Mouse (Mus musculus): Measurements from ENCODE around the gene Pola2. TPM values are rescaled to one million over a fixed set of nuclear protein-coding genes. Genes with fewer than 3 reads are reported as not detected.

The Pola2 gene
- polyA plus RNA-seq, 1 experiment from 2014 or later = 76.8 TPM

DNA sequence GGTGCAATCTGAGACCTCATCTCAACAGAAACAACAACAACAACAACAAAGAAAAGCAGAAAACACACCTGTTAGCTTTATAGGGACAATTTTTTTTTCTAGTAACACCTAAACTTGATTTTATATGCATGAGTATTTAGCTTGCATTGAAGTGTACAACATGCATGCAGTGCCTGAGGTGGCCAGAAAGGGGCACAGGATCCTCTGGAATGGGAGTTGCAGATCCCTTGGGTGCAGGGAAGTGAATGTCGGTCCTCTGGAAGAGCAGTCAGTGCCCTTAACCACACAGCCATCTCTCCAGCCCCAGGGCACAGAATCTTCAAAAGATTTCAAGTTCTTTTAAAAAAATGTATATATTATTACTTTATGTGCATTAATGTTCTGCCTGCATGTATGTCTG, 1.4 kb downstream of the Pola2 start:
- ATAC-seq (ENCODE audit: low FRiP score) = no peak
- whole genome bisulfite sequencing = 38% methylated on average over 1 of the region's 1 CpGs
- peak overlapping the region; percentile 83 for H3K4me2 ChIP-seq
- peaks cover 27% of the 10 kb centered on the region for H3K4me1 ChIP-seq
- peak overlapping the region; percentile 62 for H3K4me3 ChIP-seq (replicated peaks)
- H3K27me3 ChIP-seq = no peaks in the 10 kb centered on the region
- H3K36me3 ChIP-seq (replicated peaks) = peaks cover 33% of the 10 kb centered on the region
- H3K9ac ChIP-seq = peak overlapping the region; percentile 79
- no peaks in the 10 kb centered on the region for H3K9me3 ChIP-seq
- H3K27ac ChIP-seq = no peak overlapping the region

GRCm38 (mm10) chr19:5957371-5957770, 6.6 kb downstream of the Pola2 start:
- Histone ChIP-seq H3K4me2 (no peak overlapping the region), H3K9ac (no peak overlapping the region), H3K36me3 (replicated peaks) (peaks cover 80% of the 10 kb centered on the region), H3K4me1 (peaks cover 7% of the 10 kb centered on the region), H3K4me3 (replicated peaks) (no peak overlapping the region), H3K9me3 (no peaks in the 10 kb centered on the region), H3K27ac (no peak overlapping the region), H3K27me3 (no peaks in the 10 kb centered on the region)
- ATAC-seq (ENCODE audit: low FRiP score) = no peak
- 91% methylated on average over 5 of the region's 5 CpGs for whole genome bisulfite sequencing

- Histone ChIP-seq H3K27me3 (no peaks in the 10 kb centered on the region), H3K9me3 (no peaks in the 10 kb centered on the region), H3K4me1 (peaks cover 4% of the 10 kb centered on the region; the same call in 1 of the 2 replicates), H3K36me3 (replicated peaks) (peaks cover 85% of the 10 kb centered on the region), H3K4me2 (no peak overlapping the region), H3K4me3 (replicated peaks) (no peak overlapping the region), H3K27ac (no peak overlapping the region), H3K9ac (no peak overlapping the region)
- ATAC-seq (ENCODE audit: low FRiP score) = no peak; the same call in 1 of the 2 replicates
- 30% methylated on average over 3 of the region's 3 CpGs for WGBS
These were observed 7.3 kb downstream of the Pola2 start for GRCm38 (mm10) chr19:5956685-5957084.

GRCm38 (mm10) chr19:5955704-5956670, 8.0 kb downstream of the Pola2 start:
- no peaks in the 10 kb centered on the region for H3K9me3 ChIP-seq
- H3K4me2 ChIP-seq = no peak overlapping the region
- H3K9ac ChIP-seq = no peak overlapping the region
- H3K27me3 ChIP-seq = no peaks in the 10 kb centered on the region
- 90% methylated on average over 28 of the region's 28 CpGs for WGBS
- ATAC-seq (ENCODE audit: low FRiP score) = no peak
- H3K36me3 ChIP-seq (replicated peaks) = peaks cover 85% of the 10 kb centered on the region
- no peak overlapping the region for H3K4me3 ChIP-seq (replicated peaks)
- no peaks in the 10 kb centered on the region for H3K4me1 ChIP-seq
- no peak overlapping the region for H3K27ac ChIP-seq

GRCm38 (mm10) chr19:5954936-5955335, 9.1 kb downstream of the Pola2 start:
- H3K9ac ChIP-seq = 0 out of 2 replicates have a peak overlapping the region, but pooled peaks have one; percentile 12
- peaks cover 90% of the 10 kb centered on the region for H3K36me3 ChIP-seq (replicated peaks)
- ATAC-seq (ENCODE audit: low FRiP score) = no peak
- H3K4me1 ChIP-seq = no peaks in the 10 kb centered on the region
- 97% methylated on average over 10 of the region's 10 CpGs for WGBS
- H3K4me2 ChIP-seq = no peak overlapping the region
- no peak overlapping the region for H3K27ac ChIP-seq
- no peaks in the 10 kb centered on the region for H3K27me3 ChIP-seq
- H3K9me3 ChIP-seq = no peaks in the 10 kb centered on the region
- no peak overlapping the region for H3K4me3 ChIP-seq (replicated peaks)

DNA sequence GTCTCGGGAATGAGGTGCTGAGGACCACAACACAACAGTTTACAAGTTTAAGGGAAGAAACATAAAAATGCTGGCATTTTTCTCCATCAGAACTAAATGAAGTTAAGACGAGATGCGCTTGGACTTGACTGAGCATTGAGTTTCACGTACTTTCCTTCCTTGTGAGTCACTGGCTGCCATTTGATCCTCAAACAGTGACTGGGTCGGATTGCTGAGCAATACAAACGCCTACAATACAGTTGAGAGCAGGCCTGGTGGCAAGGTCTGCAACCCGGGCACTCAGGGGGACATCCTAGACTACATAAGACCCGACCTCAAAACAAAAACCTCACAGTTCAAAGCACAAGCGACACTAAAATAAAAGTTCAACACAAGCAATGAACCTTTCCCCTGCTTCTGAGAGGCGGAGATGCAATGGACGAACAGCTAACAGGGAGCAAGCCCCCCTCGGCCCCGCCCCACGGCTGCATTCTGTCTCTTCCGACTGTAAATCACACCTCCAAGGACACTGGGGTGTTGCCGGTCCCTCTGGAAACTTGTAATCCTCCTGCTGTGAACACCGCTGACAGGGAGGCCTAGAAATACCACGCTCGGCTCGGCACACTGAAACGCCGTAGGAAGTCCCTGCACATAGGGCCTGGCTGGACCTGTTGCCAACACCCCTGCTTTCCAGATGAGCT, 9.8 kb downstream of the Pola2 start:
- ATAC-seq (ENCODE audit: low FRiP score) = no peak
- WGBS = 91% methylated on average over 22 of the region's 22 CpGs

GRCm38 (mm10) chr19:5953201-5953770, 10.7 kb downstream of the Pola2 start:
- no peak overlapping the region for H3K4me2 ChIP-seq
- no peak overlapping the region for H3K27ac ChIP-seq
- no peak overlapping the region for H3K9ac ChIP-seq
- H3K4me3 ChIP-seq (replicated peaks) = no peak overlapping the region
- H3K4me1 ChIP-seq = no peaks in the 10 kb centered on the region
- no peaks in the 10 kb centered on the region for H3K9me3 ChIP-seq
- WGBS = 96% methylated on average over 19 of the region's 19 CpGs
- ATAC-seq (ENCODE audit: low FRiP score) = no peak
- peaks cover 89% of the 10 kb centered on the region for H3K36me3 ChIP-seq (replicated peaks)
- no peaks in the 10 kb centered on the region for H3K27me3 ChIP-seq

More for the DNA sequence above, 9.8 kb downstream of the Pola2 start:
- H3K4me2 ChIP-seq = no peak overlapping the region
- no peaks in the 10 kb centered on the region for H3K4me1 ChIP-seq
- H3K4me3 ChIP-seq (replicated peaks) = no peak overlapping the region
- H3K9ac ChIP-seq = no peak overlapping the region
- H3K27ac ChIP-seq = no peak overlapping the region
- H3K9me3 ChIP-seq = no peaks in the 10 kb centered on the region
- peaks cover 90% of the 10 kb centered on the region for H3K36me3 ChIP-seq (replicated peaks)
- H3K27me3 ChIP-seq = no peaks in the 10 kb centered on the region

- H3K4me2 ChIP-seq = no peak overlapping the region
- WGBS = 89% methylated on average over 13 of the region's 13 CpGs
- no peaks in the 10 kb centered on the region for H3K27me3 ChIP-seq
- ATAC-seq (ENCODE audit: low FRiP score) = no peak
- H3K4me3 ChIP-seq (replicated peaks) = no peak overlapping the region
- no peaks in the 10 kb centered on the region for H3K4me1 ChIP-seq
- H3K9ac ChIP-seq = no peak overlapping the region
- H3K9me3 ChIP-seq = no peaks in the 10 kb centered on the region
- H3K27ac ChIP-seq = no peak overlapping the region
- peaks cover 91% of the 10 kb centered on the region for H3K36me3 ChIP-seq (replicated peaks)
These were observed 11.8 kb downstream of the Pola2 start for GRCm38 (mm10) chr19:5952071-5952691.

DNA sequence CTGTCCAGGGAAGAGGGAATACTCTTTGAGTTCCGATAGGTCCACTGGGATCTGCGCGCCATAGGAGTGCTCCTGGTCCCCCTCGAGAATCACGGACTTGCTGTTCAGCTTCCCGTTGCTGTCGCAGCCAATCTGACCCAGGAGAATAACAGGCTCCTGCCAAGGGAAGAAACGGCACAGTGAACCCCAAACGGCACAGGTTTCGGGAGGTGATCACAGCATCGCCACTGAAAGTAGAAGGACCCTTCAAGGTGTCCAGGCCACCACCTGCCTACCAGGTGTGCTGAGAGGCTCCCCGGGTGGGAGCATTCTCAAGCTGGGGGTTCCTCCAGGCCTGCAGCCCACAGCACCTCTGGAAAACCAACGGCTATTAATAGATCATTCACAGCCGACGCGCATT, 12.4 kb downstream of the Pola2 start:
- Histone ChIP-seq H3K36me3 (replicated peaks) (peaks cover 90% of the 10 kb centered on the region), H3K4me3 (replicated peaks) (no peak overlapping the region), H3K27me3 (no peaks in the 10 kb centered on the region), H3K27ac (no peak overlapping the region), H3K9ac (no peak overlapping the region), H3K4me2 (no peak overlapping the region), H3K9me3 (no peaks in the 10 kb centered on the region), H3K4me1 (no peaks in the 10 kb centered on the region)
- ATAC-seq (ENCODE audit: low FRiP score) = no peak
- 93% methylated on average over 16 of the region's 16 CpGs for WGBS

DNA sequence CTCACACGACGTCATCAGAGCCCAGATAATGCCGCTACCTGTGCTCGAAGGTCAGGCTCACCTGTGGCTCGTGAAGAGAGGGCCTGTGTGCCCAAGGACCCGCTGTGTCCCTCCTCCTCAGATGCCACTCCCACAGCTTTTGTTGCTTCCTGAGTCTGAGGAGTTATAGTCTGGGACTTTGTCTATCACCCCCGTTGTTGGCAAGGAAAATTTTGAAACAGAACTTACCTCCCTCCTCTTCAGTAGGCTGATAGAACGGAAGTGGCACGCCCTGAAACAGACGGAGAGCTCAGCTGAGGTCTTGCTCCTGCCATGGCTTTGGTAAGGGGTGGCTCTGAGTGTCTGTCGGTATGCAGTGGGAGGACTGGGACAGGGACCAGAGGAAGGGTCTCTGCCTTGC, 13.8 kb downstream of the Pola2 start:
- 95% methylated on average over 11 of the region's 11 CpGs for WGBS
- Histone ChIP-seq H3K4me1 (no peaks in the 10 kb centered on the region), H3K36me3 (replicated peaks) (peaks cover 96% of the 10 kb centered on the region), H3K4me3 (replicated peaks) (no peak overlapping the region), H3K27me3 (no peaks in the 10 kb centered on the region), H3K9me3 (no peaks in the 10 kb centered on the region), H3K9ac (no peak overlapping the region), H3K27ac (no peak overlapping the region), H3K4me2 (no peak overlapping the region)
- ATAC-seq (ENCODE audit: low FRiP score) = no peak

- H3K27me3 ChIP-seq = no peaks in the 10 kb centered on the region
- H3K36me3 ChIP-seq (replicated peaks) = peaks cover 88% of the 10 kb centered on the region
- H3K9ac ChIP-seq = no peak overlapping the region
- H3K4me2 ChIP-seq = no peak overlapping the region
- WGBS = 91% methylated on average over 8 of the region's 8 CpGs
- H3K27ac ChIP-seq = no peak overlapping the region
- no peak for ATAC-seq (ENCODE audit: low FRiP score)
- no peaks in the 10 kb centered on the region for H3K9me3 ChIP-seq
- no peaks in the 10 kb centered on the region for H3K4me1 ChIP-seq
- no peak overlapping the region for H3K4me3 ChIP-seq (replicated peaks)
These were observed 18.1 kb downstream of the Pola2 start for GRCm38 (mm10) chr19:5945891-5946290.

- Histone ChIP-seq H3K27ac (no peak overlapping the region), H3K27me3 (no peaks in the 10 kb centered on the region), H3K9ac (no peak overlapping the region), H3K36me3 (replicated peaks) (peaks cover 85% of the 10 kb centered on the region), H3K4me3 (replicated peaks) (no peak overlapping the region), H3K4me1 (no peaks in the 10 kb centered on the region), H3K4me2 (no peak overlapping the region), H3K9me3 (no peaks in the 10 kb centered on the region)
- WGBS = 84% methylated on average over 7 of the region's 7 CpGs
- no peak for ATAC-seq (ENCODE audit: low FRiP score)
These were observed 19.0 kb downstream of the Pola2 start for GRCm38 (mm10) chr19:5945027-5945426.
